Mouse (Mus musculus) neural tube, embryonic 11.5 days (tissue): Measurements from ENCODE around the gene Aven. TPM values are rescaled to one million over a fixed set of nuclear protein-coding genes. Genes with fewer than 3 reads are reported as not detected.

Experiments used
- ATAC-seq: fragments of 200-750 bp; cut with Nextera tagmentation; 2 replicates; pipeline ENCODE4 v1.8.0; 2017; ENCODE audit warnings: moderate number of reproducible peaks, mild to moderate bottlenecking, moderate TSS enrichment, moderate library complexity; ENCODE audit not compliant: insufficient read depth, low FRiP score, low TSS enrichment
- DNase-seq: peaks from one replicate; pipeline ENCODE4 v3.0.0-alpha.2; 2015; ENCODE audit warnings: low spot score
- H3K27ac ChIP-seq: fragments of 300-500 bp; sonication (generic); 2 replicates; pipeline ENCODE4 v1.5.1; 2014; ENCODE audit warnings: low read depth, mild to moderate bottlenecking, low read length
- H3K27me3 ChIP-seq: fragments of 300-500 bp; sonication (generic); 2 replicates; pipeline ENCODE4 v1.6.1; 2014; ENCODE audit warnings: mild to moderate bottlenecking, low read length, mixed read lengths; ENCODE audit not compliant: control insufficient read depth, insufficient read depth
- H3K36me3 ChIP-seq: fragments of 300-500 bp; sonication (generic); 2 replicates; pipeline ENCODE4 v1.6.1; 2014; ENCODE audit warnings: mild to moderate bottlenecking, low read length, moderate library complexity, mixed read lengths; ENCODE audit not compliant: control insufficient read depth, insufficient read depth
- H3K4me1 ChIP-seq: fragments of 300-500 bp; sonication (generic); 2 replicates; pipeline ENCODE4 v1.6.1; 2014; ENCODE audit warnings: low read length, mixed read lengths; ENCODE audit not compliant: control insufficient read depth, insufficient read depth
- H3K4me2 ChIP-seq: fragments of 300-500 bp; sonication (generic); 2 replicates; pipeline ENCODE4 v1.6.1; 2014; ENCODE audit warnings: low read depth, mild to moderate bottlenecking, moderate library complexity
- H3K4me3 ChIP-seq: fragments of 300-500 bp; sonication (generic); 2 replicates; pipeline ENCODE4 v1.5.1; 2014; ENCODE audit warnings: low read depth, low read length
- H3K9ac ChIP-seq: fragments of 300-500 bp; sonication (generic); 2 replicates; pipeline ENCODE4 v1.6.1; 2014; ENCODE audit warnings: mild to moderate bottlenecking, low read length
- H3K9me3 ChIP-seq: fragments of 300-500 bp; sonication (generic); 2 replicates; pipeline ENCODE4 v1.6.1; 2016; ENCODE audit warnings: low read length; ENCODE audit not compliant: control insufficient read depth
- WGBS: fragments of 180-500 bp; shearing (Covaris S2); extraction: QIAGEN DNeasy Blood & Tissue Kit; methylation state at CpG from one replicate; pipeline ENCODE4 v1.1.7; 2014; 5-methylcytosine and 5-hydroxymethylcytosine counted together
- polyA plus RNA-seq: library from polyadenylated mRNA; unstranded; fragments of >200 nt; fragmentation: Nextera tagmentation; extraction: Ambion mirVana; gene quantifications from 2 replicates; pipeline ENCODE4 v1.2.1, GENCODE M21; 2014

Gene Aven
- polyA plus RNA-seq, 1 experiment from 2014 or later = 7.7 TPM

DNA sequence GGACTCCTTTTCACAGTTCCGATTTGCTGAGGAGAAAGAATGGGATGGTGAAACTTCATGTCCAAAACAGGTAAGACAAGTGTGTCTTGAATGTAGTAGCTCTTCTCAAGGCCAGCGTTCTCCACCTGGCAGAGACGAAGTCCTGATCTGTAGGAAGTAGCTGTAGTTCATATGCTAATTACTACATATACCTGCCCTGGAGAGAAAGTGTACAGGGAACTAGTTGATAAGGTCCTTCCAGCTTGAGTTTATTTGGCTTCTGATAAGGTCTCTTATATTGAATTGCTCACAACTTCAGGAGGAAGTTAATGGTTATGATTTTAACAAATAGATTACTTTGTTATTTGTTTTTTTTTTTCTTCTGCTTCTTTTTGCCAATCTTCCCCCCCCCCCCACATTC lies 132.4 kb downstream of the Aven start:
- 83% methylated on average over 3 of the region's 3 CpGs for WGBS
- no peaks in the 10 kb centered on the region for H3K9me3 ChIP-seq
- H3K9ac ChIP-seq = no peak overlapping the region
- H3K36me3 ChIP-seq = no peaks in the 10 kb centered on the region
- H3K27ac ChIP-seq = no peak overlapping the region
- H3K4me1 ChIP-seq = no peaks in the 10 kb centered on the region
- no peaks in the 10 kb centered on the region for H3K27me3 ChIP-seq
- H3K4me2 ChIP-seq = no peak overlapping the region
- H3K4me3 ChIP-seq = no peak overlapping the region
- no peak for DNase-seq
- no peak for ATAC-seq

DNA sequence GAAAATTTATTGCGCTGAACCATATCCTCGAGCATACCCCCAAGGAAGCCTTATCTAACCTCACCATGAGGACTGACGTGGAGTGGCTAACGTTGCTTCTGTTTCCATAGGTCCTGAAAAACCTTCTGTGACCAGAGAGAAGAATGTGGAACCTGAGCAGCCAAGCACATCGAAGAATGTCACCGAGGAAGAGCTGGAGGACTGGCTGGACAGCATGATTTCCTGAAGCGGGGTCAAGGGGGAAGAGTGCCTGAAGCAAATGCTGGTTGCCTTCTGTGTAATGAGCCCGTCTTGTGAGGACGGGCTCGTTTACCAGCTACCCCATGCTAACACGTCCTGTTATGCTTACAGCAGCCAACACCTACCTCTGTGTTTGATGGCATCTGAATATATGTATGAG lies 137.9 kb downstream of the Aven start:
- Histone ChIP-seq H3K36me3 (no peaks in the 10 kb centered on the region), H3K4me2 (no peak overlapping the region), H3K27me3 (no peaks in the 10 kb centered on the region), H3K4me3 (no peak overlapping the region), H3K4me1 (no peaks in the 10 kb centered on the region), H3K27ac (no peak overlapping the region), H3K9me3 (no peaks in the 10 kb centered on the region), H3K9ac (no peak overlapping the region)
- ATAC-seq (no peak), DNase-seq (no peak)
- WGBS = 82% methylated on average over 11 of the region's 11 CpGs

DNA sequence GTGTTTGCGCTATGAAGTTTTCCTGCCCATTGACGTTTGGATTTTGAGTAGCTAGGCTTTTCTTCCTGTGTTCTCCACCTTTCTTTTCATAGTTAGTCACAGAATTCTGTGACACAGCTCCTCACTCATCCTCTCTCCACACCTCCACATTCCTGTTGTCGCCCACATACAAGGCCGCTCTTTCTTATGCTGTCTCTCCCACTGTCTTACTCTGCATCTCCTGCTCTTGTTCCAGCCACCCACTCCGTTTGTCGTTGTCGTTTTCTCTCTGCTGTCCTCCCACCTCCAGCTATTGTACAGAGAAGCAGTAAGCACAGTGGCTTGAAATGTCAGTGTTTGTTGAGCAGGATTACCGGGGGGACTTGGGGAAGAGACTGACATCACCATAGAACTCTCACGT lies 139.8 kb downstream of the Aven start:
- no peak overlapping the region for H3K27ac ChIP-seq

DNA sequence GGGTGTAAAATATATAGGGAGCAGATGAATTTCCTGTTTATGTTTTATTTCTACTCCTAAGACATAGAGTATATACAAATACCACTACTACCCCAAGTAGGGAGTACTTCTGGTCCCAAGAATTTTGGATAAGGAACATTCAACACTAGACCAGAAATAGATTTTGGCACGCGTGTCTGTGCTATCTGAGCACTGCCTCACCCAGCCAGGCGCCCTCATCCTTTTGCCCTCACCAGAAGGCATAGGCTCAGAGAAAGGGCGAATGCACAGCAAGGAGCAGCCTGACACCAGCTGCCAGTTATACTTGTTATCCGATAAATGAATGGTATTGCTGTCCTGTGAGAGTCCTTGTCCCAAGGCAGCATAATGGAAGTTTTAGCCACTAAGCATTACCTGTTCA lies 144.4 kb downstream of the Aven start:
- DNase-seq = no peak
- 94% methylated on average over 5 of the region's 5 CpGs for WGBS

More for the DNA sequence above, 139.8 kb downstream of the Aven start:
- DNase-seq = no peak
- no peaks in the 10 kb centered on the region for H3K36me3 ChIP-seq
- no peaks in the 10 kb centered on the region for H3K9me3 ChIP-seq
- ATAC-seq = no peak
- H3K4me1 ChIP-seq = no peaks in the 10 kb centered on the region
- no peak overlapping the region for H3K4me2 ChIP-seq
- no peak overlapping the region for H3K9ac ChIP-seq
- no peak overlapping the region for H3K4me3 ChIP-seq
- H3K27me3 ChIP-seq = no peaks in the 10 kb centered on the region
- WGBS = 92% methylated on average over 9 of the region's 9 CpGs

DNA sequence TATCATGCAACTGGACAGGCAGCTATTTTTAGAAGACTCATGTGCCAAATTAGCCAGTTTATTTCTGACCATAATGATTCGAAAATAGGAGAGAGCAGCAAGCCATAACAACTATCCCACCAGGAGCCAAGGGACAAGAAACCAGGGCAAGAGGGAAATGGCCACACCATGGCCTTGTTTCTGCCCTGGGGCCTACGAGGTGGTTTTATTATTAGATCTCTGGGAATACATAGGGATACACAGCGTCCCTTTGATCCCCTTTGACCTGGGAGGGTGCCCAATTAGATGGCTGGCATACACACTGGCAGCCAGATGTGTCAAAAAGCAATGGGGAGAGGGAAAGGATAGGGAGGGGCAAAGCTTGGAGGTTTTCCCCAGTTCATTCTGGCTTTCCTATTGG lies 161.1 kb downstream of the Aven start:
- no peak overlapping the region for H3K4me2 ChIP-seq
- no peak overlapping the region for H3K9ac ChIP-seq
- no peaks in the 10 kb centered on the region for H3K36me3 ChIP-seq
- no peaks in the 10 kb centered on the region for H3K4me1 ChIP-seq
- 71% methylated on average over 3 of the region's 3 CpGs for WGBS
- no peak for ATAC-seq
- H3K9me3 ChIP-seq = no peaks in the 10 kb centered on the region
- H3K27me3 ChIP-seq = no peaks in the 10 kb centered on the region
- H3K27ac ChIP-seq = no peak overlapping the region
- no peak overlapping the region for H3K4me3 ChIP-seq
- DNase-seq = no peak

More for the DNA sequence above, 144.4 kb downstream of the Aven start:
- no peak overlapping the region for H3K27ac ChIP-seq
- H3K9ac ChIP-seq = no peak overlapping the region
- ATAC-seq = no peak
- H3K4me2 ChIP-seq = no peak overlapping the region
- no peak overlapping the region for H3K4me3 ChIP-seq
- H3K9me3 ChIP-seq = no peaks in the 10 kb centered on the region
- H3K27me3 ChIP-seq = no peaks in the 10 kb centered on the region
- no peaks in the 10 kb centered on the region; the same call in 1 of the 2 replicates for H3K4me1 ChIP-seq
- no peaks in the 10 kb centered on the region for H3K36me3 ChIP-seq

DNA sequence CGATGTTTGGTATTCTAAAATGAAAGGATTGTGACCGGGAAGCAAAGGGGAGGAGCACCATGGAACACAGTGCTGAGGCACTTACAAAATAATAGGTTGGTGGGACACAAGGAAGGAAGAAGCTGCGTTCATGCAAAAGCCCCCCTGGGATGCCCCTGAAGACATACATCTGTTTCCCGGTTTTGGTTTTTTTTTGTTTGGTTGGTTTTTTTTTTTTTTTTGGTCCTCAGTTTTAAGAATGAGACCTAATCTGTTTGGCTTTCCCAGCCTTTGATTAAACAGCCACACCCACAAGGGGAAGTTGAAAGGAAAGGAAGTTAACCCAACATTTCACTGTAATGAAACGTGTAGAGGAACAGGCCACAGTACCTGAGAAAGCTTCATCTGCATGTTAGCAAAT lies 163.4 kb downstream of the Aven start:
- Histone ChIP-seq H3K4me1 (no peaks in the 10 kb centered on the region), H3K36me3 (no peaks in the 10 kb centered on the region), H3K27ac (no peak overlapping the region), H3K27me3 (no peaks in the 10 kb centered on the region), H3K4me3 (no peak overlapping the region), H3K9ac (no peak overlapping the region), H3K4me2 (no peak overlapping the region), H3K9me3 (no peaks in the 10 kb centered on the region)
- no peak for DNase-seq
- no peak for ATAC-seq
- 58% methylated on average over 5 of the region's 5 CpGs for WGBS

DNA sequence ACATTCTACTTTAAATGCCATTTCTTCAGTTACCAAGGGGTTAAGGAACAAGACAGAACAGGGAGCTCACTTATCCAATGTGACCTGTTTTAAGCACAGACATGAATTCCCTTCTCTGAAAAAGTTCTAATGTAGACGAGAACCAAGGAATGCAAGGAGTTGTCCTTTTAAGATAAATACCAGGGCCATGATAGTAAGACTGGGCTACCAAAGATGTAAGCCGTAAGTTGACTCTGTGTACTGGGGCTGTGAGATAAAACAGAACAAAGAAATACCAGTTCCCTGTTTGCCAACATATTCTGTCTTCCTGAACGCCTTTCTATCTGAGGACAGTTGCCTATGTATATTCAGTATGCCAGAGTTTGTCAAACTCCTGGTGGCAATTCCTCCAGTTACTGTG lies 176.7 kb downstream of the Aven start:
- 91% methylated on average over 3 of the region's 3 CpGs for WGBS
- Histone ChIP-seq H3K27ac (no peak overlapping the region), H3K9me3 (no peaks in the 10 kb centered on the region), H3K27me3 (no peaks in the 10 kb centered on the region), H3K4me1 (no peaks in the 10 kb centered on the region), H3K4me3 (no peak overlapping the region), H3K4me2 (no peak overlapping the region), H3K9ac (no peak overlapping the region), H3K36me3 (no peaks in the 10 kb centered on the region)
- ATAC-seq (no peak), DNase-seq (no peak)

DNA sequence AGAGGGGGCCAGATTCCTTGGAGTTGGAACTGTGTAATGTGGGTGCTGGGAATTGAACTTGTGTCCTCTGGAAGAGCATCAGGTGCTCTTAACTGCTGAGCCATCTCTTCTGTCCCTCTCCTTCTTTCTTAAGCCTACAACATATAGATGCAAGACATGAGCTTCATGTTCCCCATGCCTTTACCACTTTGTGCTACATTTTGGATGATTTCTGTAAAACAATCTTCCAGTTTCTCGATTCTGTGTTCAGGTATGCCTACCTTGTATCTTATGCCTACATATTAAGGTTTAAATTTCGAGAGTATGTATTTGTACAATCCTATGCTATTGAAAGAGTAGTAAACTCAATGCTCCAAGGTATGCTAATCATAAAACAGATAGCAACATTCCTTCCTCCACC lies 183.4 kb downstream of the Aven start:
- H3K36me3 ChIP-seq = no peaks in the 10 kb centered on the region
- no peak overlapping the region for H3K4me3 ChIP-seq
- 87% methylated on average over 2 of the region's 2 CpGs for WGBS
- no peak overlapping the region for H3K4me2 ChIP-seq
- ATAC-seq (no peak), DNase-seq (no peak)
- H3K27ac ChIP-seq = no peak overlapping the region
- H3K9me3 ChIP-seq = no peaks in the 10 kb centered on the region
- H3K9ac ChIP-seq = no peak overlapping the region
- no peaks in the 10 kb centered on the region for H3K27me3 ChIP-seq
- H3K4me1 ChIP-seq = no peaks in the 10 kb centered on the region

DNA sequence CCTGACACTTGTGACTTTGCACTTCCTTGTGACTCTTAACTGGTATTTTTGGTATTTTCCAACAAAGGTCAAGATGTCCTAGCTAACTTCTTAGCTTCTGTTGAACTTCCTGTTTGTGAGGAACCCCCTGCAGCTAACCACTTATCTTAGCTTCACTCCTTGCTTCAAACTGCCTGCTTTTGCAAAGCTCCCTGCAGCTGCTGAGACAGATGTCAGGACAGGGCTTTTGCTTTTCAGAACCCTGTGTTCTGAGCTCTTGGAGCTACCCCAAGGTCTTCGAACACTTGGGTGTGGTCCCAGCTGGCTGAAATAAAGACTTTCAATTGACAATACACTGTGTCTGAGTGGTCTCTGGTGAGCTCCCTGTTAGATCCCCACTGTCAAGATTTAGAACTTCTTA lies 184.0 kb downstream of the Aven start:
- Histone ChIP-seq H3K27me3 (no peaks in the 10 kb centered on the region), H3K4me3 (no peak overlapping the region), H3K27ac (no peak overlapping the region), H3K4me1 (no peaks in the 10 kb centered on the region), H3K36me3 (no peaks in the 10 kb centered on the region), H3K9me3 (no peaks in the 10 kb centered on the region), H3K9ac (no peak overlapping the region), H3K4me2 (no peak overlapping the region)
- DNase-seq (no peak), ATAC-seq (no peak)
- 69% methylated on average over 1 of the region's 1 CpGs for WGBS
